Mouse (Mus musculus): Measurements from ENCODE around the gene Gm20388.

- TF ChIP-seq TAL1 (IDR thresholded peaks at IDR 0.05; ENCODE audit: low read length) (no peak), GATA1 (IDR thresholded peaks at IDR 0.05; ENCODE audit: low read length) (no peak)
Observed at GRCm38 (mm10) chr8:123958130-123958529, 4047.5 kb downstream of the Gm20388 start.

Data from erythroblast, embryonic 14.5 days (primary cell).